In genomic region chr2:31484187-31484586, GRCm38 (mm10) we compare ENCODE assay signal across 8 mouse cellular contexts. TPM values are rescaled to one million over a fixed set of nuclear protein-coding genes. Genes with fewer than 3 reads are reported as not detected.
DNase-seq lines count a peak whose midpoint lies in the region; ATAC-seq and TF ChIP-seq lines count a peak whose summit lies in the region.

No protein-coding gene starts in this region.

- H3K4me1 ChIP-seq in G1E (ENCODE audit: insufficient read depth, low read depth, low read length) = no peaks in the 10 kb centered on the region
- H3K4me1 ChIP-seq in lung, embryonic 14.5 days (ENCODE audit: insufficient read depth) = no peaks in the 10 kb centered on the region

- peak; percentile 61 for TF ChIP-seq CTCF in G1E (IDR thresholded peaks at IDR 0.05; ENCODE audit: low read depth, low read length)
- peak; percentile 95 for TF ChIP-seq CTCF in lung, embryonic 14.5 days (IDR thresholded peaks at IDR 0.05; ENCODE audit: low read depth)

- H3K9me3 ChIP-seq in G1E (replicated peaks) = no peaks in the 10 kb centered on the region
- H3K9me3 ChIP-seq in lung, embryonic 14.5 days (ENCODE audit: low read depth, low read length) = no peaks in the 10 kb centered on the region

- no peak overlapping the region for H3K4me3 ChIP-seq in G1E (ENCODE audit: low read depth, low read length)
- no peak overlapping the region for H3K4me3 ChIP-seq in lung, embryonic 14.5 days (ENCODE audit: low read depth, low read length)

- WGBS in lung, embryonic 14.5 days = 30% methylated on average over 5 of the region's 5 CpGs

- ATAC-seq in G1E (ENCODE audit: extremely low read depth, insufficient number of reproducible peaks, low FRiP score, poor library complexity, severe bottlenecking) = no peak
- no peak for ATAC-seq in lung, embryonic 14.5 days (ENCODE audit: insufficient read depth)
- ATAC-seq in activated CD4-positive, CD25-positive, alpha-beta regulatory T cell, adult 4 months = no peak

- H3K9ac ChIP-seq in lung, embryonic 14.5 days = no peak overlapping the region

- no peak overlapping the region for H3K4me2 ChIP-seq in lung, embryonic 14.5 days

- peak; percentile 69 for DNase-seq in B cell, adult 2 months
- peak; percentile 22 for DNase-seq in G1E (ENCODE audit: low spot score)
- peak; percentile 81 for DNase-seq in cerebellum, adult 8-10 months
- DNase-seq in frontal cortex, postnatal 10 days (ENCODE audit: low spot score in 2 of 2) = peak; percentile 61 to 71
- DNase-seq in layer of hippocampus, adult 11-12 months (ENCODE audit: low spot score) = peak; percentile 72
- DNase-seq in lung, embryonic 14.5 days = peak; percentile 86
- DNase-seq in retina, postnatal 1 day = peak; percentile 86

- no peak overlapping the region for H3K27ac ChIP-seq in lung, embryonic 14.5 days (ENCODE audit: low read depth)

- no peaks in the 10 kb centered on the region for H3K36me3 ChIP-seq in G1E (replicated peaks)
- no peaks in the 10 kb centered on the region for H3K36me3 ChIP-seq in lung, embryonic 14.5 days (ENCODE audit: insufficient read depth)

- peaks cover 7% of the 10 kb centered on the region; the same call in 1 of the 2 replicates for H3K27me3 ChIP-seq in G1E (ENCODE audit: insufficient read depth, low read length)
- no peaks in the 10 kb centered on the region for H3K27me3 ChIP-seq in lung, embryonic 14.5 days (ENCODE audit: insufficient read depth, low read length)

RNA-seq across cellular contexts. Expression of gene Ass1, which starts 14.2 kb away (rescaled TPM):
- total RNA-seq in G1E (2014; fragmentation: Nextera tagmentation) (not detected in 2 replicates), G1E (2017) (not detected in 2 replicates)
- polyA plus RNA-seq in G1E (2012) = not detected in 2 replicates
- polyA plus RNA-seq in lung, embryonic 14.5 days (2014; fragmentation: Nextera tagmentation; extraction: Ambion mirVana) = 9.1 and 9.5 TPM in 2 replicates
- 100 to 1,000 TPM; 445 to 470 TPM for polyA plus RNA-seq in activated CD4-positive, CD25-positive, alpha-beta regulatory T cell, adult 4 months (2017; shearing (Covaris generic))

Comparison
In these comparisons a context has a peak if more than half of its experiments do, and no peak if none do; other contexts are left out.
1. DNase-seq: peak in every context shown above with its lines; median percentile 86 in lung, embryonic 14.5 days; 86 in retina, postnatal 1 day; 81 in cerebellum, adult 8-10 months; 72 in layer of hippocampus, adult 11-12 months; 69 in B cell, adult 2 months; 66 in frontal cortex, postnatal 10 days; 22 in G1E.
2. RNA of gene Ass1, which starts 14.2 kb away (polyA plus RNA-seq): 445 to 470 TPM in activated CD4-positive, CD25-positive, alpha-beta regulatory T cell, adult 4 months; 9.1 to 9.5 TPM in lung, embryonic 14.5 days and not detected in G1E; every median in the first group is over 10 times any median in the second.